Mouse (Mus musculus) forebrain, embryonic 11.5 days (tissue): ENCODE results near the gene Gramd1b. TPM values are rescaled to one million over a fixed set of nuclear protein-coding genes. Genes with fewer than 3 reads are reported as not detected.

Source experiments
- ATAC-seq: fragments of 200-750 bp; cut with Nextera tagmentation; replicated peaks from 2 replicates; pipeline ENCODE4 v1.8.0; 2017; ENCODE audit warnings: moderate TSS enrichment; ENCODE audit not compliant: low FRiP score
- DNase-seq: peaks from one replicate; pipeline ENCODE4 v3.0.0-alpha.2; 2017; ENCODE audit warnings: low spot score
- H3K27ac ChIP-seq: fragments of 300-500 bp; sonication (generic); 2 replicates; pipeline ENCODE4 v1.5.1; 2014; ENCODE audit warnings: low read depth, low read length
- H3K27me3 ChIP-seq: fragments of 300-500 bp; sonication (generic); 2 replicates; pipeline ENCODE4 v1.6.1; 2014; ENCODE audit warnings: mild to moderate bottlenecking, low read length, mixed read lengths; ENCODE audit not compliant: control insufficient read depth, insufficient read depth
- H3K36me3 ChIP-seq: fragments of 300-500 bp; sonication (generic); 2 replicates; pipeline ENCODE4 v1.6.1; 2014; ENCODE audit warnings: mild to moderate bottlenecking, low read length, moderate library complexity, mixed read lengths; ENCODE audit not compliant: control insufficient read depth, insufficient read depth
- H3K4me1 ChIP-seq: fragments of 300-500 bp; sonication (generic); replicated peaks from 2 replicates; pipeline ENCODE4 v1.6.1; 2014; ENCODE audit warnings: low read length, mixed read lengths; ENCODE audit not compliant: control insufficient read depth, insufficient read depth
- H3K4me2 ChIP-seq: fragments of 300-500 bp; sonication (generic); 2 replicates; pipeline ENCODE4 v1.6.1; 2014; ENCODE audit warnings: low read depth, mild to moderate bottlenecking, low read length, moderate library complexity, mixed read lengths; ENCODE audit not compliant: severe bottlenecking
- H3K4me3 ChIP-seq: fragments of 300-500 bp; sonication (generic); 2 replicates; pipeline ENCODE4 v1.5.1; 2014; ENCODE audit warnings: low read depth, low read length
- H3K9ac ChIP-seq: fragments of 300-500 bp; sonication (generic); 2 replicates; pipeline ENCODE4 v1.6.1; 2014; ENCODE audit warnings: low read length
- H3K9me3 ChIP-seq: fragments of 300-500 bp; sonication (generic); 2 replicates; pipeline ENCODE4 v1.6.1; 2016; ENCODE audit warnings: low read length, mixed read lengths; ENCODE audit not compliant: control insufficient read depth
- WGBS: fragments of 180-500 bp; shearing (Covaris S2); extraction: QIAGEN DNeasy Blood & Tissue Kit; methylation state at CpG from one replicate; pipeline ENCODE4 v1.1.7; 2014; 5-methylcytosine and 5-hydroxymethylcytosine counted together
- polyA plus RNA-seq: library from polyadenylated mRNA; unstranded; fragments of >200 nt; fragmentation: Nextera tagmentation; extraction: Ambion mirVana; gene quantifications from 2 replicates; pipeline ENCODE4 v1.2.1, GENCODE M21; 2014

Gene Gramd1b
- polyA plus RNA-seq, 1 experiment from 2014 or later: 3.9 TPM

DNA sequence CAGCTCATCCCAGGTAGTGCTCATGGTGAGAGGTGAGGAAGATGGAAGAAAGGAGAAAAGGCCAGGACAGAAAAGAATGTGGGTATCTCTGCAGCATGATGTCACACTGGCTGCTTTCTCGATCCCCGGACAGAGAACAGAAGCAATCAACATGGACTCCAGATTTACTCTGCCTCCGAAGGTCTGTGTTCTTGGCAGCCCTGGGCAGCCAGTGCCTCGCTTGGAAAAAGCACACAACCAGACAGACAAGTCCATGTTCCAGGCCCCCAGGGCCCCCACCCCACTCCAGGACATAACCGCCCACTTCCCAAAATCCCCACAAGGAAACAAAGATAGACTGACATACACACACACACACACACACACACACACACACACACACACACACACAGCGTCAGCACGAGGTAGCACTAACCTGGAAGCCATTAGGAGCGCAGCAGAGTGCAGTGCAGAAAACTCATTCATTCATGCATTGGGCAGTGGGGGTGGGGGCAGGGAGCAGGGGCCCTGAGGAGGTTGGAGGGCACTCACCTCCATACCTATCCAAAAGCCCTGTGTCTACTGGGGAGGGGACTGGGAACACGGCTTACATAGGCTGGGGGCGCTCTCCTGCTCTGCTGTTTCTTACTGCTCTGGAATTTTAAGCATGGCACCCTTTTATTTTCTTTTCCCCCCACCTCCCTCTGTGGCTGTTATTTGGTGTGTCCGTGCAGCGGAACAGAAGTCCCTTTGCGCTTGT is 185.5 kb downstream of the Gramd1b start:
- Histone ChIP-seq H3K9ac (peak overlapping the region; percentile 27; the same call in 1 of the 2 replicates), H3K9me3 (no peaks in the 10 kb centered on the region), H3K4me1 (peaks cover 5% of the 10 kb centered on the region; the same call in 1 of the 2 replicates), H3K27me3 (no peaks in the 10 kb centered on the region), H3K27ac (no peak overlapping the region), H3K4me3 (peak overlapping the region; percentile 20), H3K4me2 (peak overlapping the region; percentile 43), H3K36me3 (no peaks in the 10 kb centered on the region)
- WGBS: 38% methylated on average over 13 of the region's 13 CpGs
- ATAC-seq (peak; percentile 68), DNase-seq (no peak)

GRCm38 (mm10) chr9:40344801-40345492 is 186.2 kb downstream of the Gramd1b start:
- H3K9ac ChIP-seq: no peak overlapping the region

GRCm38 (mm10) chr9:40343828-40344227 is 187.4 kb downstream of the Gramd1b start:
- no peak for DNase-seq
- Histone ChIP-seq H3K4me2 (no peak overlapping the region), H3K36me3 (no peaks in the 10 kb centered on the region), H3K4me1 (peaks cover 3% of the 10 kb centered on the region; the same call in 1 of the 2 replicates), H3K9ac (no peak overlapping the region), H3K27me3 (no peaks in the 10 kb centered on the region), H3K9me3 (no peaks in the 10 kb centered on the region), H3K27ac (no peak overlapping the region), H3K4me3 (no peak overlapping the region)
- ATAC-seq: no peak
- 96% methylated on average over 7 of the region's 7 CpGs for WGBS

More at GRCm38 (mm10) chr9:40344801-40345492, 186.2 kb downstream of the Gramd1b start:
- WGBS: 64% methylated on average over 10 of the region's 10 CpGs
- Histone ChIP-seq H3K36me3 (no peaks in the 10 kb centered on the region), H3K4me3 (no peak overlapping the region), H3K4me1 (peaks cover 5% of the 10 kb centered on the region; the same call in 1 of the 2 replicates), H3K4me2 (no peak overlapping the region), H3K9me3 (no peaks in the 10 kb centered on the region), H3K27me3 (no peaks in the 10 kb centered on the region), H3K27ac (no peak overlapping the region)
- DNase-seq (no peak), ATAC-seq (no peak)

- Histone ChIP-seq H3K4me2 (no peak overlapping the region), H3K27ac (no peak overlapping the region), H3K9ac (no peak overlapping the region), H3K4me3 (no peak overlapping the region), H3K4me1 (peaks cover 3% of the 10 kb centered on the region; the same call in 1 of the 2 replicates), H3K36me3 (no peaks in the 10 kb centered on the region), H3K27me3 (no peaks in the 10 kb centered on the region), H3K9me3 (no peaks in the 10 kb centered on the region)
- 93% methylated on average over 9 of the region's 9 CpGs for WGBS
- DNase-seq (no peak), ATAC-seq (no peak)
Measured at GRCm38 (mm10) chr9:40343053-40343652, 188.0 kb downstream of the Gramd1b start.

- H3K36me3 ChIP-seq: no peaks in the 10 kb centered on the region
- 93% methylated on average over 7 of the region's 7 CpGs for WGBS
- no peak overlapping the region for H3K4me2 ChIP-seq
Measured at GRCm38 (mm10) chr9:40342101-40342500, 189.1 kb downstream of the Gramd1b start.

DNA sequence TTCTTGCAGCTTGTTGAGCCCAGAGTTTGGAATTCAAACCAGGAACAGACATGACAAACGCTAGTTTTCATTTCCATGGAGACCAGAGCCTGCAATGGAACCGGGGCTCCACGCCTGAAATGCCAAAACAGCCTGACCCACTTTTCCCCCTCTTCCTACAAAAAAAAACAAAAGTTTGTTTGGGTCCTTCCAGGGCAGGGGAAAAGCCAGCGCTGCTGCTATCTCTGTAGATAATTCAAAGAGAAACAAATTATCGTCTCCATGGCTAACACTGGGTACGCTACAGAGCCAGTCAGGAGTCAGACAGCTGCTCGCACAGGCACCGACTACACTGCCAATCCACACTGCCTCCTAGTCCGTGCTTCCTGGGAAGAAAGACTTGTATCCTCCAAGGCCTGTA is 191.6 kb downstream of the Gramd1b start:
- no peaks in the 10 kb centered on the region for H3K4me1 ChIP-seq
- H3K4me3 ChIP-seq: no peak overlapping the region
- H3K4me2 ChIP-seq: no peak overlapping the region
- no peaks in the 10 kb centered on the region for H3K36me3 ChIP-seq
- H3K27ac ChIP-seq: no peak overlapping the region
- H3K27me3 ChIP-seq: no peaks in the 10 kb centered on the region
- no peaks in the 10 kb centered on the region for H3K9me3 ChIP-seq
- ATAC-seq (no peak), DNase-seq (no peak)
- no peak overlapping the region for H3K9ac ChIP-seq
- 82% methylated on average over 9 of the region's 9 CpGs for WGBS

More at GRCm38 (mm10) chr9:40342101-40342500, 189.1 kb downstream of the Gramd1b start:
- H3K9me3 ChIP-seq: no peaks in the 10 kb centered on the region
- no peak overlapping the region for H3K4me3 ChIP-seq
- DNase-seq: no peak
- H3K9ac ChIP-seq: no peak overlapping the region
- no peak for ATAC-seq
- peaks cover 3% of the 10 kb centered on the region; the same call in 1 of the 2 replicates for H3K4me1 ChIP-seq
- no peaks in the 10 kb centered on the region for H3K27me3 ChIP-seq
- no peak overlapping the region for H3K27ac ChIP-seq

DNA sequence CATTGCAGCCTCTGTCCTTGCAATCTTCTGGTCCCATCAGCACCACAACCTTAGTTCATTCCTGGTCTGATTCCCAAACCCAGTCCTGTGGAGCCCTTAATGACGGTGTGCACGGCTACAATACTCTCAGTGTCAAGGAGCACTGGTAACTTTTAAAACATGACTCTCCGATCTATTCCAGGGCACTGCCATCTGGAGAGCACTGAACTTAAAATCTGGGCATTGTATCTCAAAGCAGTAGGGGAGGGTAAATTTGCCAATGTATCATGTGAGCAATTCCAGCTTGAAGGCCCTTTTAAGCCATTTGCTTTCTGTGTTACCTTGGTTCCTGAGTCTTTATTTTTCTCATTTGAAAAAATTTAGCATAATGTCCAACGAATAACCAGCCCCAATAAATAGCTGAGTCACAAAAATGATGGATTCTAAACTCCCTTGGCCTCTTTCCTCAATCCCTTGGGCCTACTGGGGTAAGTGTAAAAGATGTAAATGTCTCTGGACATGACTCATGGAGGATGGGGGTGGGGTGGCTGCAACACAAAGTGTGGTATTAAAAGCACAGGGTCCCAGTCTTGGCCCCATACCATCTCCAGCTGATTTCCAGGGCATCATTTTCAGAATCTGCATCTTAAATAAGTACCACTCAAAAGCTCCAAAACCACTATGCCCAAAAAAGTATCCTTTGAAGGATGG is 193.9 kb downstream of the Gramd1b start:
- Histone ChIP-seq H3K36me3 (no peaks in the 10 kb centered on the region), H3K9ac (no peak overlapping the region), H3K4me1 (no peaks in the 10 kb centered on the region), H3K27me3 (no peaks in the 10 kb centered on the region), H3K27ac (no peak overlapping the region), H3K9me3 (no peaks in the 10 kb centered on the region), H3K4me3 (no peak overlapping the region), H3K4me2 (no peak overlapping the region)
- ATAC-seq (no peak), DNase-seq (no peak)
- WGBS: 73% methylated on average over 4 of the region's 4 CpGs

- Histone ChIP-seq H3K9ac (no peak overlapping the region), H3K4me2 (no peak overlapping the region), H3K27ac (no peak overlapping the region), H3K4me1 (no peaks in the 10 kb centered on the region), H3K9me3 (no peaks in the 10 kb centered on the region), H3K36me3 (no peaks in the 10 kb centered on the region), H3K4me3 (no peak overlapping the region), H3K27me3 (no peaks in the 10 kb centered on the region)
- ATAC-seq (no peak), DNase-seq (no peak)
- 82% methylated on average over 5 of the region's 5 CpGs for WGBS
Measured at GRCm38 (mm10) chr9:40336701-40337100, 194.5 kb downstream of the Gramd1b start.
